Mouse (Mus musculus) testis, adult 2 months (tissue): ENCODE data around the gene Gnptg. TPM values are rescaled to one million over a fixed set of nuclear protein-coding genes. Genes with fewer than 3 reads are reported as not detected.

Experiments
- H3K27ac ChIP-seq: fragments of 200-500 bp; 2 replicates; pipeline ENCODE4 v1.5.1; 2012; ENCODE audit warnings: low read depth, low read length; ENCODE audit not compliant: control insufficient read depth, insufficient read depth
- H3K27me3 ChIP-seq: fragments of 200-500 bp; 2 replicates; pipeline ENCODE4 v1.6.1; 2012; ENCODE audit warnings: mild to moderate bottlenecking, low read length, moderate library complexity; ENCODE audit not compliant: control insufficient read depth, insufficient read depth
- H3K36me3 ChIP-seq: fragments of 200-500 bp; 2 replicates; pipeline ENCODE4 v1.6.1; 2012; ENCODE audit warnings: mild to moderate bottlenecking, low read length; ENCODE audit not compliant: control insufficient read depth, insufficient read depth
- H3K4me1 ChIP-seq: fragments of 200-500 bp; 2 replicates; pipeline ENCODE4 v1.6.1; 2012; ENCODE audit warnings: low read length; ENCODE audit not compliant: control insufficient read depth, insufficient read depth
- H3K4me3 ChIP-seq: fragments of 200-500 bp; 2 replicates; pipeline ENCODE4 v1.5.1; 2012; ENCODE audit warnings: low read depth, mild to moderate bottlenecking, low read length, moderate library complexity, mixed read lengths; ENCODE audit not compliant: control insufficient read depth
- CTCF ChIP-seq: fragments of 200-500 bp; IDR thresholded peaks from 2 replicates; pipeline ENCODE4 v1.5.1; 2012; ENCODE audit warnings: low read depth, mild to moderate bottlenecking, inconsistent platforms, low read length, moderate library complexity; ENCODE audit not compliant: control insufficient read depth, insufficient read depth, insufficient replicate concordance
- POLR2A ChIP-seq: fragments of 200-500 bp; IDR thresholded peaks from 2 replicates; pipeline ENCODE4 v1.6.1; 2012; ENCODE audit warnings: low read depth, mild to moderate bottlenecking, inconsistent platforms, low read length, moderate library complexity; ENCODE audit not compliant: control insufficient read depth
- polyA plus RNA-seq: library from polyadenylated mRNA; depleted of rRNA; stranded (reverse); fragments of >200 nt; gene quantifications from 2 replicates; pipeline ENCODE4 v1.2.3, GENCODE M21; 2012

The Gnptg gene
- polyA plus RNA-seq, 1 experiment = 24.5 TPM

- H3K4me3 ChIP-seq = no peak overlapping the region
- TF ChIP-seq CTCF (no peak), POLR2A (no peak)
- H3K36me3 ChIP-seq = no peaks in the 10 kb centered on the region
- peaks cover 13% of the 10 kb centered on the region for H3K4me1 ChIP-seq
- H3K27me3 ChIP-seq = no peaks in the 10 kb centered on the region
- no peak overlapping the region for H3K27ac ChIP-seq
Measured at GRCm38 (mm10) chr17:25255110-25255509, 15.2 kb upstream of the Gnptg start.

GRCm38 (mm10) chr17:25253760-25254159 lies 13.8 kb upstream of the Gnptg start:
- no peaks in the 10 kb centered on the region for H3K27me3 ChIP-seq
- no peak overlapping the region for H3K4me3 ChIP-seq

GRCm38 (mm10) chr17:25252643-25253042 lies 12.7 kb upstream of the Gnptg start:
- no peaks in the 10 kb centered on the region for H3K36me3 ChIP-seq
- no peak overlapping the region for H3K27ac ChIP-seq
- no peak overlapping the region for H3K4me3 ChIP-seq
- H3K27me3 ChIP-seq = no peaks in the 10 kb centered on the region
- no peak for TF ChIP-seq POLR2A
- TF ChIP-seq CTCF = no peak
- H3K4me1 ChIP-seq = peaks cover 13% of the 10 kb centered on the region

More at GRCm38 (mm10) chr17:25253760-25254159, 13.8 kb upstream of the Gnptg start:
- TF ChIP-seq CTCF (no peak), POLR2A (no peak)
- H3K36me3 ChIP-seq = no peaks in the 10 kb centered on the region
- no peak overlapping the region for H3K27ac ChIP-seq
- H3K4me1 ChIP-seq = peaks cover 13% of the 10 kb centered on the region

GRCm38 (mm10) chr17:25250181-25250835 lies 10.4 kb upstream of the Gnptg start:
- TF ChIP-seq POLR2A (no peak), CTCF (no peak)
- H3K36me3 ChIP-seq = no peaks in the 10 kb centered on the region
- H3K4me3 ChIP-seq = no peak overlapping the region
- H3K27ac ChIP-seq = no peak overlapping the region
- H3K4me1 ChIP-seq = 0 out of 2 replicates have a peak, but pooled peaks cover under 1% of the 10 kb centered on the region
- H3K27me3 ChIP-seq = no peaks in the 10 kb centered on the region

GRCm38 (mm10) chr17:25248033-25248750 lies 8.3 kb upstream of the Gnptg start:
- no peak overlapping the region for H3K4me3 ChIP-seq
- no peak overlapping the region for H3K27ac ChIP-seq
- no peak for TF ChIP-seq POLR2A
- TF ChIP-seq CTCF = no peak
- no peaks in the 10 kb centered on the region for H3K4me1 ChIP-seq
- H3K27me3 ChIP-seq = no peaks in the 10 kb centered on the region
- no peaks in the 10 kb centered on the region; the same call in 1 of the 2 replicates for H3K36me3 ChIP-seq

- H3K4me1 ChIP-seq = peaks cover 8% of the 10 kb centered on the region
- no peak for TF ChIP-seq POLR2A
- no peak for TF ChIP-seq CTCF
- peaks cover 1% of the 10 kb centered on the region; the same call in 1 of the 2 replicates for H3K36me3 ChIP-seq
- H3K4me3 ChIP-seq = no peak overlapping the region
- H3K27ac ChIP-seq = no peak overlapping the region
- H3K27me3 ChIP-seq = no peaks in the 10 kb centered on the region
Measured at GRCm38 (mm10) chr17:25244239-25244638, 4.3 kb upstream of the Gnptg start.

- H3K4me3 ChIP-seq = no peak overlapping the region
- H3K36me3 ChIP-seq = peaks cover 1% of the 10 kb centered on the region; the same call in 1 of the 2 replicates
- no peak overlapping the region for H3K27ac ChIP-seq
Measured at GRCm38 (mm10) chr17:25243131-25243780, 3.3 kb upstream of the Gnptg start.

More at GRCm38 (mm10) chr17:25243131-25243780, 3.3 kb upstream of the Gnptg start:
- no peaks in the 10 kb centered on the region for H3K27me3 ChIP-seq
- H3K4me1 ChIP-seq = peaks cover 10% of the 10 kb centered on the region
- TF ChIP-seq CTCF (no peak), POLR2A (no peak)
